Comparison of ENCODE assay signal across 11 mouse cellular contexts in genomic region chr2:38379546-38379870, GRCm38 (mm10). TPM values are rescaled to one million over a fixed set of nuclear protein-coding genes. Genes with fewer than 3 reads are reported as not detected.
DNase-seq lines count a peak whose midpoint lies in the region; ATAC-seq and TF ChIP-seq lines count a peak whose summit lies in the region.
"Had no signal": no experiment of that assay in that cellular context is flagged by ENCODE, and none has a peak within 500 bp of the region (broad histone marks: within the 10 kb centered on the region; RNA-seq: fewer than 3 reads in every experiment).

No protein-coding gene starts in this region.

- peak overlapping the region; percentile 41 for H3K4me2 ChIP-seq in neural tube, embryonic 12.5 days (replicated peaks)
- peak overlapping the region; percentile 39 for H3K4me2 ChIP-seq in limb, embryonic 14.5 days (replicated peaks; ENCODE audit: low read depth, low read length, severe bottlenecking)
- H3K4me2 ChIP-seq: lung, embryonic 14.5 days had no signal

- H3K9ac ChIP-seq in neural tube, embryonic 12.5 days, result no peak overlapping the region
- no peak overlapping the region for H3K9ac ChIP-seq in limb, embryonic 14.5 days (ENCODE audit: low read depth, low read length, severe bottlenecking)
- H3K9ac ChIP-seq: lung, embryonic 14.5 days had no signal

- 16% methylated on average over 4 of the region's 4 CpGs for WGBS in neural tube, embryonic 12.5 days
- WGBS in limb, embryonic 14.5 days, result 8% methylated on average over 4 of the region's 4 CpGs

- H3K27me3 ChIP-seq in neural tube, embryonic 12.5 days (replicated peaks), result peaks cover 48% of the 10 kb centered on the region
- peaks cover 24% of the 10 kb centered on the region for H3K27me3 ChIP-seq in limb, embryonic 14.5 days (ENCODE audit: control insufficient read depth, insufficient read depth, low read length)

- no peaks in the 10 kb centered on the region for H3K9me3 ChIP-seq in neural tube, embryonic 12.5 days
- no peaks in the 10 kb centered on the region for H3K9me3 ChIP-seq in limb, embryonic 14.5 days (ENCODE audit: control insufficient read depth, low read length)

- H3K27ac ChIP-seq in neural tube, embryonic 12.5 days, result no peak overlapping the region
- H3K27ac ChIP-seq in limb, embryonic 14.5 days (replicated peaks; ENCODE audit: low read depth, low read length), result no peak overlapping the region

- DNase-seq in frontal cortex, postnatal 25 days (ENCODE audit: low spot score in 2 of 2), result no peak
- no peak for DNase-seq in neural tube, embryonic 10.5 days (ENCODE audit: extremely low spot score, low spot score)
- DNase-seq in limb, embryonic 14.5 days (ENCODE audit: low spot score), result no peak
- no peak for DNase-seq in lung, postnatal 4 days
- DNase-seq in lung, postnatal 14 days, result no peak
- no peak for DNase-seq in frontal cortex, postnatal 14 days (ENCODE audit: low spot score in 2 of 2)
- DNase-seq: lung, embryonic 14.5 days; thymus, adult 18-20 months had no signal

- H3K4me1 ChIP-seq in neural tube, embryonic 12.5 days, result peaks cover 8% of the 10 kb centered on the region; the same call in 1 of the 2 replicates
- H3K4me1 ChIP-seq in limb, embryonic 14.5 days (ENCODE audit: control insufficient read depth, insufficient read depth, low read length), result peaks cover 4% of the 10 kb centered on the region

- H3K36me3 ChIP-seq in neural tube, embryonic 12.5 days, result no peaks in the 10 kb centered on the region
- H3K36me3 ChIP-seq in limb, embryonic 14.5 days (ENCODE audit: control insufficient read depth, insufficient read depth, low read length), result no peaks in the 10 kb centered on the region

- peak; percentile 14; the same call in 1 of the 2 replicates for ATAC-seq in frontal cortex, adult (ENCODE audit: low TSS enrichment)
- no peak for ATAC-seq in neural tube, embryonic 12.5 days (ENCODE audit: low FRiP score, low read depth)
- ATAC-seq in limb, embryonic 14.5 days (ENCODE audit: low FRiP score, low read depth), result no peak
- ATAC-seq: intestine, embryonic 16.5 days had no signal

- no peak for TF ChIP-seq POLR2A in limb, embryonic 14.5 days (IDR thresholded peaks at IDR 0.05; ENCODE audit: borderline replicate concordance, extremely low read depth, insufficient read depth, insufficient read length)

- peak overlapping the region; percentile 9; the same call in 1 of the 2 replicates for H3K4me3 ChIP-seq in neural tube, embryonic 12.5 days
- no peak overlapping the region for H3K4me3 ChIP-seq in limb, embryonic 14.5 days (replicated peaks; ENCODE audit: low read length)

RNA-seq across cellular contexts. Expression of gene Lhx2, which starts 40.4 kb away (rescaled TPM):
- polyA plus RNA-seq in neural tube, embryonic 12.5 days (2016; fragmentation: Nextera tagmentation; extraction: Ambion mirVana), result 6.9 and 7.5 TPM in 2 replicates
- polyA plus RNA-seq in limb, embryonic 14.5 days (2012; rRNA removed), result 27.5 and 37.0 TPM in 2 replicates
- polyA plus RNA-seq in limb, embryonic 14.5 days (2014; fragmentation: Nextera tagmentation; extraction: Ambion mirVana), result 8.7 and 11.4 TPM in 2 replicates
